Mouse (Mus musculus) A20 (cell line): ENCODE results near the gene RPS10-NUDT3.
A peak's percentile ranks its signal among the peaks of the same experiment; 100 is the strongest.
"Not testable (repeated sequence)": the region's sequence is repeated elsewhere in the genome, so short reads cannot be mapped to it uniquely, and the experiment has no call there.

Source experiments
- DNase-seq: peaks from one replicate; pipeline ENCODE4 v3.0.0-alpha.2; 2011; ENCODE audit warnings: low read depth, low spot score

RPS10-NUDT3 gene

GRCm38 (mm10) chr17:27642491-27643062 is 7.6 kb upstream of the RPS10-NUDT3 start:
- DNase-seq: no peak

- DNase-seq: not testable (repeated sequence)
These were observed 4.8 kb upstream of the RPS10-NUDT3 start for GRCm38 (mm10) chr17:27639851-27640250.

- no peak for DNase-seq
These were observed 3.9 kb upstream of the RPS10-NUDT3 start for GRCm38 (mm10) chr17:27638921-27639332.

DNA sequence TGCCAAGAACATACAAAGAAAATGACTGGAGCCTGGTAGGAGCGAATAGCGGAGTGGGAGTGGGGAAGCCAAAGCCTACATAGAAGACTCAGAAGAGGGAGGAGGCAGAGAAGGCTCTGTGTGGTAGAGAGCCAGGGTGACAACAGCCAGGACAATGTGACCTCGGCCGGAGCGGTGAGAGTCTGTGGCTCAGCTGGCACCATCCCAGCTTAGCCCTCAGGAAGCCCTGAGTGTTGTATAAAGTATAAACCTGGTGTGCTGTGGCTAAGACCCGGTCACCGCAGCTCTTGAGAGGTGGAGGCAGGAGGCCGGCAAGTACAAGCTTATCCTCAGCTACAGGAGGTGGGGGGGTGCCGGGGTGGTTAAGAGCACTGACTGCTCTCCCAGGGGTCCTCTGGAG is 2.3 kb upstream of the RPS10-NUDT3 start:
- no peak for DNase-seq

DNA sequence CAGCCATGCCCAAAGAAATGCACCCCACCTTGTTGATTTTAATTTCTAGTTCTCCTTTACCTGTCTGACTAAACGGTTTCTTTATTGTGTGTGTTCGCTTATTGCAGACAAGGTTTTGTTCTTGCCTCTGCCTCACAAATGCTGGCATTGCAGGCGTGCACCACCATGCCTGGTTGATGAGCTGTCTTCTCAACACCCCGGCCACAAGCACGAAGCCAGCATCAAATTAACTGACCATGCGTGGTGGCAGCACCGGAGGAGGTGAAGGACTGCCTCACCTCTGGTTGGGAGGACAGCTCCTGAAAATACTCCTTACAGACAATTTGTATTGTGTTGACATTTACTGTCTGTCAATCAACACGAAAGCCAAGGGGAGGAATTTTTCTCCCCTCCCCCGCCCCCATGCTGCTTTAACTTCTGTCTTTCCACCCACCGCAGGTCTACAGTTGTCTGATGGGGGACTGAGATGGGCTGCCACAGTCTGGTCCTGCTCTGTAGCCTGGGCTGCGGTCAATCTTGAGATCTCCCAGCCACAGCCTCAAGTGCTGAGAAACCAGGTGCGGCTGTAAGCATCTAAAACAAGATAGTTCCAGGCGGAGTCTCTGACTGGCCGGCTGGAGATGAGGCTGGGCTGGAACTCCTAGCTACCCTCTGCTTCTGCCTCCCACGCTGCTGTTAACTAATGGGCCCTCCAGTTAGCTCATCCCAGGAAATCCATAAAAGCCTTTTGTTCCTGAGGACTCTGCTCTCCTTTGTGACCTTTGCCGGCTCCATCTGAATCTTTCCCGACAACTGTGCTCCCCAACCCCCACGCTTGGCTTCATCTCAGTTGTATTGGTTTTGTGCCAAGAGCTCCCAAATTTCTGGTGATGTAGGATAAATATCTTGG is 1.4 kb upstream of the RPS10-NUDT3 start, which contains the start of gene Rps10:
Rps10 (minus strand) TSS at position 538 of the 889 bp plus-strand sequence.
- no peak for DNase-seq

DNA sequence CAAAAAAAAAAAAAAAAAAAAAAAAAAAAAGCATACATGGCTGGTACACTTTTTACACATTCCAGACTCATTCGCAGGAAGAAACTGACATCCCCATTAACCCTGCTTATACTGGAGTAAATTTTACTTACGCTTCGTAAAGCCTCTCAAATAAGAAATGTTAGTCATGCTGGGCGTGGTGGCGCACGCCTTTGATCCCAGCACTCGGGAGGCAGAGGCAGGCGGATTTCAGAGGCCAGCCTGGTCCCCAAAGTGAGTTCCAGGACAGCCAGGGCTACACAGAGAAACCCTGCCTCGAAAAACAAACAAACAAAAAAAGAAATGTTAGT is 517 bp upstream of the RPS10-NUDT3 start:
- DNase-seq: not testable (repeated sequence)

DNA sequence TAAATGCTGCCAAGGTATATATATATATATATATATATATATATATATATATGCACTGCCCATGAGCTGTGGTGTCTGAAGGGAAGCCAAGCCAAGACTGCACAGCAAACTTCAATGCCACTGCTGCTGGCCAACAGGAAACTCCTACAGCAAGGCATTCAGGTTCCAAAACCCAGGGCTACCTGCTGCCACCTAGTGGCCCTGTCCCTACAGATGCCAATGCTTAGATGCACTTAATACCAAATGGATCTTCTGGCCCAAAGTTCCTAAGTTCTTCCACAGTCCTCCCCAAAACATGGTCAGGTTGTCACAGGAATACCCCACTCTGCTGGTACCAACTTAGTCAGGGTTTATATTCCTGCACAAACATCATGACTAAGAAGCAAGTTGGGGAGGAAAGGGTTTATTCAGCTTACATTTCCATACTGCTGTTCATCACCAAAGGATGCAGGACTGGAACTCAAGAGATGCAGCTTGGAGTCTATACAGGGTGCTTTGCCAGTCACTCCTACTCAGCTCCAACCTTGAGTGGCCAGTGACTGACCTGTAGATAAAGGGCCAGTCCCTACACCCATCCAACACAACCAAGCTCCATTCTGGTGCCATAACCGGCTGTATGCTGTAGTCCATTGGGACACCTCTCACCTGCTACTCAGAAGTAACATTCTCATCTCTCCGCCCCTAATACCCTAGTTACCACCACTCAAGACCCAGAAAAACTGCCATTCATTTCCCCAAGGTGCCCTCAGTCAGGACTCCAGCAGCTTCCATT is 5.6 kb downstream of the RPS10-NUDT3 start:
- DNase-seq: peak; percentile 77

GRCm38 (mm10) chr17:27628376-27628775 is 6.6 kb downstream of the RPS10-NUDT3 start:
- no peak for DNase-seq

- DNase-seq: peak; percentile 49
These were observed 7.6 kb downstream of the RPS10-NUDT3 start for GRCm38 (mm10) chr17:27627451-27627850.

GRCm38 (mm10) chr17:27626681-27627080 is 8.3 kb downstream of the RPS10-NUDT3 start:
- no peak for DNase-seq

DNA sequence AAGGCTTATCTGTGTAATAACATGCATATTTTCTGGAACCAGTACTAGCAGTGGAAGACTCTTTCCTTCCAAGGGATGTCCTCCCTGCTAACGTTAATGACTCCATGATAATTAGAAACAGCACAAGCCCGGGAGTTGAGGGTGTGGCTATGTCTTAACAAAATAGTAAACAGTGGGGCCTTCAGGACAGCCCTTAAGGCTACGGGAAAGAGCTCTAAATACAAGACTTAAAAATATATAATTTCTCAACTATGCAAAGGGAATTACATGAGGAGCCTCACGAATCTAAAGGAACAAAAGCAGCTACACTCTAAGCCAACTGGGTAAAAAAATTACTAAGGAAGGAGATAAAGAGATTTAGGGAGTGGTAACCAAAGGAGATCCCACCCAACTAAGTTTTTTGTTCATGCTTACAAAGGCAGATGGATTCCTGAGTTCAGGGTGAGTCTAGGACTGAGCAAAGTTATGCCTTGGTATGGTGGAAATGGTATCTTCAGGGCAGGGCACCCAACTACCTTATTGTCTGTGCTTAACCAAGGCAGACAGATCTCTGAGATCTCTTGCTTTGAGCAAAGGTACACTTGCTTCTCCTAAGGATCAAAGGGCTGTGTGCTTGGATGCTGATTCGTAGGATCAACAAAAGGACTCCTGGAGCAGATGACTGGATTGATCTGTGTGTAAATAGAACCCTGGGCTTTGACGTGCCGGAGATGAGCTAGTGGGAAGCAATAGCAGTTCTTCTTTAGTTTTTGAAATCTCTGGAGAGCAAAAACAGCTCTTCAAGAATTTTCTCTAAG is 9.4 kb downstream of the RPS10-NUDT3 start:
- no peak for DNase-seq

DNA sequence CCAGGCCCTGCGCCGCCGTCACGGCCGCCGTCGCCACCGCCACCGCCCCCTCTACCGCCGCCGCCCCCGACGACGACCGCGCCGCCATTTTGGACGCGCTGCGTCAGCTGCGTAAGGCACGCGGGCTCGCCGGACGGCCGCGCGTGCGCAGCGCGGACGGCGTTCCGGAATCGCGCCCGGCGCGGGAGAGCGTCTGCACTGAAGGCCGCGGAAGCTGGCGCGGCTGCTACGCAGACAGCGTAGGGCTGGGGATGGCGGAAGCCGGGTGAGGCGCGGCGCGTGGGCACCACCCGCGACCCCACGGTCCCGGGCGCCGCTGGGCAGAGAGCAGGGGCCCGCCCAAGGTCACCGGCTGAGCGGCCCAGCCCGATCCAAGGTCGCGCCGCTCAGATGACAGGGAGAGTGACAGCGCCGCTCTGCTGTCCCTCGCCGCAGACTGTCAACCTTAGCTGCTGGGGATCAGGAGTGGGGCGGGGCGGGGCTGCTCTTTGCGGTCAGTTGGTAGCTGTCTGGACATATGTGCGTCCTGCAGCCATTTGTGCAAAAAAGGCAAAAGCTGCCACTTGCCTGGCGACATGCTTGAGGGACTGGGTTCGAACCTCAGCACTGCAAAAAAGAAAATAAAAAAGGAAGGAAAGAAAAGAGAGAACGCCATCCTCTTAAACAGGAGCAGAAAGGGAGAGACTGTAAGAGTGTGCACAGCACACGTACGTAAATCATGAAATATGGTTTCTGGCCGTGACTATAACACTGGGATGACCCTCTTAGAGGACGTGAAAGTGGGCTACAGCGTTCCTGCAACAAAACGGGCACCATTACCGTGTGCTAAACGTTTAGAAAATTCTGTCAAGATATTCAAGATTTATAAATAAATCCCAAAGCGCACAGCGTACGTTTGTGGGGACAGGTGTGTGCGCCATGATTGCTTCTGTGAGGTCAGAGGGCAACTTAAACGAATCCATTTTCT is 11.4 kb downstream of the RPS10-NUDT3 start, which contains the start of gene Nudt3:
Nudt3 (minus strand) TSS at position 136 of the 967 bp plus-strand sequence.
- peak; percentile 94 for DNase-seq

DNA sequence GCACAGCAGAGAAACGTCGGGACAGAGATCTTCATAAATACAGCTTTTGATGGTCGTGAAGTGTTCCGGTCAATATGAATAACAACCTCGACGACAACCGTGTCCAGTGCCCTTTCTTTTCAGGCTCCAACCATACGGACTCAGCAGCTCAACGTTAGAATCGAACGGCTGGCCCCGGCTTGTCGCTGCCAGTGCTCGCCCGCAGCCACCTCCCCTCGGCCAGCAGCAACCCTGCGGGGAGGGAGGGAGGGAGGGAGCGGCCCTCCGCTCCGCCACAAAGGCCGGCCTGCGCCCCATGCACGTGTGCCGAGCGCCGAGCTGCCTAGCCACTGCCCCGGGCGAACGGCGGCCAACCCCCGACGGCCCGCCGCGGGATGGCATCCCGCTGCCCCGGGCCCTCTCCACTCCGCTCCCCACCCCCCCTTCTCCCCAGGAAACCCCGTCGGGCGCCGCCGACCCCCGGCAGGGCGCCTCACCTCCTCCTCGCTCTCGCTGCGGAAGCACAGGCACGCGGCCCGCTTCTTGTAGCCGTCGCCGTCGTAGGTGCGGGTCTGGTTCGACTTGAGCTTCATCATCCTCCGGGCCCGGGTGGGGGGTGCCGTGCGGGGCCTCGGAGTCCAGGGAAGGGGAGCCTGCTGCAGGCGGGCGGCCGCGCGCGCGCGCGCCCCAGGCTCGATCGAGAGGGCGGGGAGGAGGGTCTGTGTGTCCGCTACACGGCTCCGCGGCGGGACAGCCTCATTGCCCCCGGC is 12.2 kb downstream of the RPS10-NUDT3 start:
- DNase-seq: peak; percentile 82

DNA sequence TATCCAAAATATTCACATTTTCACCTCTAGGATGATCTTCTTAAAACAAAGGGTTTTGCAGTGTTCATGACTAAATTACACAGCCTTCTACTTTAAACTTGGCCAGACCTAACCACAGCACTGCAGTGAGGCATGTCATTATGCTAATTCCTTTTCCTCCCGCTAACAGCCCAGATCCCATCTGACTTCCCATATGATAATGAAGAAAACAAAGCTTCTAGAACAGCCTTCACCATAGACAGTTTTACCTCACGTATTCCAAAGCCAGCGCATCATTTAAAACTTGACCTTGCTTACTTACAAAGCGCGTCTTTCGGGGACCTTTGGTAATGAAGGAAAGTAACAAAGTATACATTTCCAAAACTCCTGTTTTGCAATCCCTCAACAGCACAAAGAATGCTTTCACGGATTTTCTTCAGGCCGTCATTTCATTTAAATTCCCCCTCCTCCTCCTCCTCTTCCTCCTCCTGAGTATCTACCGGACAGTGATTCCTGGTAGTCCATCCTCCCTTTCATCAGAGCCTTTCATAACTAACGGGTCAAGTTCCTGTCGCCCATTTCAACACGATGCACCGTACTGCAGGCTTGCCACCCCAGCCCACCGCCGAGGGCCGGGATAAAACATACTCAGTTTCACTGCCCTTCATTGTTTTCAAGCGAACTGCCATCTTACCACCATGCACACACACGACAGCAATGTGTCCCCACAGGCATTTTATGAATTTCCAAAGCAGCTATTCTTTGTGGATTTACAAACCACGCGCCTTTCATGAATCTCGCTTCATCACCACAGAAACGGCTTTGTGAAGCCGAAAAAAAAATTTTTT is 13.1 kb downstream of the RPS10-NUDT3 start:
- DNase-seq: peak; percentile 60

DNA sequence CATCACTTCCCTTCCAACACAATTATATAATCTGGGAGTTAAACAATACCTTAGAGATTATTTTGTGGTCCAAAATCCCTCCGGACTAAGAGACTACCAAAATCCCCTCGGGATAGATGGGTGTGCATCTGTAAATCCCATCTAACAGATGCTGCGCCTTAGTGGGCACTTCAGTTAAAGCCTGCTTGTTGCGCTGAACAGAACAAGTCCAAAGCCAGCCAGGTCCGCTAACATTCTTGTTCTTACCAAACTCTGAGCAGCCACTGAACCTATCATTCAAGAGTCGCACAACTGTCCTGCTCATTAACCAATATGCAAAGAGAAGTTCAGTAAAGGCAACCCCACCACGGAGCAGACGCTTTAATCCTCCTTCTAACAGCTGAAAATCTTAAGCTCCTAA is 13.9 kb downstream of the RPS10-NUDT3 start:
- DNase-seq: no peak

DNA sequence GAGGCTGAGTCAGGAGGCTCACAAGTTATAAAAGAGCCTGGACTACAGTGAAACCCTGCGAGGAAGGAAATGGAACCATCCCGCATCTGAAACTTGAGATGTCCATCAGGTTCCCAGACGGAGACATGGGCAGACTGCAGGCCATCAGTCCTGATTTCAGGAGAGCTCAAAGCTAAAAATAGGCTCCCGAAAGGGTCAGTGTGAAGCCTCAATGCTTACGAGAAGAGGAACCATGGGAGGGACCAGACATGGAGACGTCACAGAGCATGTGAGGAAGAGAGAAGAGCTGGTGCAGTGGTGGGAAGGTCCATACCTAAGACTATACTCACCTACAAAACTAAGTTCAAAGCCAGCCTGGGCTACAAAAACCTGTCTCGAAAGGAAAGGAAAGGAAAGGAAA is 19.6 kb downstream of the RPS10-NUDT3 start:
- DNase-seq: no peak

- DNase-seq: no peak
These were observed 22.0 kb downstream of the RPS10-NUDT3 start for GRCm38 (mm10) chr17:27613016-27613415.

DNA sequence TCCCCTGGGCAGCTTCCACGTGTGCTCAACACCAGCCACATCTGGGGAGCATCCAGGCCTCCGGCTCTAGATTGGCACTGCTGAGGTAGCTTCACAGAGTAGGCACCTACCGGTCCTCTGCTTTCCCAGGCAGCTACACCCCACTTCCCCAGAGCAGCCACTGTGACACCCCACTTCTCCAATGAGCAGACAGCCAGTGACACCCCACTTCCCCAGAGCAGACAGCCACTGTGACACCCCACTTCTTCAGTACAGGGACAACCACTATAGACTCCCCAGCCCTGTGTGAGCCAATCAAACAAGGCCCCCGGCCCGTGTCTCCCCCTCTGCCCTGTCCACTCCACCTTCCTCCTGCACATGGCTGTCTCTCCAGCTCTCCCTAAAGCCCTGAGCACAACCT is 23.0 kb downstream of the RPS10-NUDT3 start:
- DNase-seq: no peak

DNA sequence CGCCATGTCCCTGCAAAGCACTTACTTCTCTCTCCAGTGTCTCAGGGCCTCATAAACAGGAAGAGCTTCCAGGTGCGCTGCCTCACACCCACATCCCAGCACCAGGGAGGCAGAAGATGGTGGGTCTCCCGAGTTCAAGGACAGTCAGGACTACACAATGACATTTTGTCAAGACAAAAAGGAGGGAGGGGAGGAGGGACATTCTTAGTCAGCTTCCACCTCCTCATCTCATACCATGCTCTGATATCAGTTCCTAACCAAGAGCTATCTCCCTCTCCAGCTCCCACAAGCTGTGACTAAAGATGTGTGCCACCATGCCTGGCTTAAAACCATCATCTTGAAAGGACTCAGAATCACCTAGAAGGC is 23.5 kb downstream of the RPS10-NUDT3 start:
- no peak for DNase-seq
